Mouse (Mus musculus) liver, embryonic 14 days (tissue): Measurements from ENCODE around the gene Irf1. TPM values are rescaled to one million over a fixed set of nuclear protein-coding genes. Genes with fewer than 3 reads are reported as not detected.

Experiments
- polyA plus RNA-seq: library from polyadenylated mRNA; depleted of rRNA; stranded (reverse); fragments of >200 nt; gene quantifications from 2 replicates; pipeline ENCODE4 v1.2.3, GENCODE M21; 2012; rRNA removed

Gene Irf1
- polyA plus RNA-seq = 8.5 and 9.3 TPM in 2 replicates

GRCm38 (mm10) chr11:53769760-53770124 lies at the start of gene Irf1:
Gene Irf1, plus strand, starts transcription at chr11:53770014.

GRCm38 (mm10) chr11:53720715-53721114 lies 49.1 kb upstream of the Irf1 start, which contains the start of gene Il5:
Gene Il5, plus strand, starts transcription at chr11:53720794.

GRCm38 (mm10) chr11:53773087-53773486 lies 3.3 kb downstream of the Irf1 start, which contains the start of gene Gm17334:
Gene Gm17334, minus strand, starts transcription at chr11:53773187.

Other genes with a start within 250 kb of the Irf1 start
- gene Kif3a, start 202.6 kb upstream of the Irf1 start, polyA plus RNA-seq = 3.4 and 3.6 TPM in 2 replicates
- 0.09 and 0.29 TPM in 2 replicates for gene Il4, start 151.3 kb upstream of the Irf1 start, polyA plus RNA-seq
- 0.02 TPM in 1 of 2 replicates, not detected in the other for gene Il13, start 135.3 kb upstream of the Irf1 start, polyA plus RNA-seq
- gene Rad50, start 62.7 kb upstream of the Irf1 start, polyA plus RNA-seq = 5.2 and 6.0 TPM in 2 replicates
- 0.02 TPM in 1 of 2 replicates, not detected in the other for gene Il5, start 49.2 kb upstream of the Irf1 start, polyA plus RNA-seq
- 0.05 TPM in 1 of 2 replicates, not detected in the other for gene Gm17334, start 3.2 kb downstream of the Irf1 start, polyA plus RNA-seq
- 0.10 TPM in 1 of 2 replicates, not detected in the other for gene Gm12216, start 89.2 kb downstream of the Irf1 start, polyA plus RNA-seq
- gene Slc22a5, start 121.6 kb downstream of the Irf1 start, polyA plus RNA-seq = 1.6 and 2.0 TPM in 2 replicates
- gene Slc22a21, start 210.3 kb downstream of the Irf1 start, polyA plus RNA-seq = 2.1 and 3.0 TPM in 2 replicates